Mouse (Mus musculus) olfactory bulb, adult 2 months (tissue): Measurements from ENCODE around the gene Trip6.

Source experiments
- CTCF ChIP-seq: fragments of 200-500 bp; IDR thresholded peaks from 2 replicates; pipeline ENCODE4 v1.5.1; 2012; ENCODE audit warnings: low read depth, mild to moderate bottlenecking, low read length, moderate library complexity; ENCODE audit not compliant: insufficient read depth
- POLR2A ChIP-seq: fragments of 200-500 bp; IDR thresholded peaks from 2 replicates; pipeline ENCODE4 v1.6.1; 2012; ENCODE audit warnings: mild to moderate bottlenecking, low read depth, low read length, moderate library complexity; ENCODE audit not compliant: insufficient read depth

DNA sequence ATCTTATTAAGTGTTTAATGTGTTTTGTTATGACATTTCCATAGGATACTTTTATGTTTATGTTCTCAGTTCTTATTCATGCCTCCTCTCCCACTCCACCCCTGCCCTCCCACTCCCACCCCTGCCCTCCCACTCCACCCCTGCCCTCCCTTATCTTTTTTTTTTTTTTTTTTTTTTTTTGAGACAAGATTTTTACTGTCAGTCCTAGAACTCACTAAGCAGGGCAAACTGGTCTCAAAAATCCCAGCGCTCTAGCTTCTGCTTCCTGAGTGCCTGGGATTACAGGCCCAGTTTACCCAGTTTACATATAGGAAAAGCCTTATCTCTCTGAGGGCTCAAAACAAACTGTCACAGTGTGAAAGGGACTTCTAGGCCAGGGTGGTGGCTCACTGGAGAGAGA, 32.2 kb upstream of the Trip6 start:
- TF ChIP-seq POLR2A: no peak
- TF ChIP-seq CTCF: no peak
